Mouse (Mus musculus) thymus, postnatal 0 days (tissue): ENCODE results near the gene Notch1. TPM values are rescaled to one million over a fixed set of nuclear protein-coding genes. Genes with fewer than 3 reads are reported as not detected.

Experiments
- DNase-seq: peaks from one replicate; pipeline ENCODE4 v3.0.0-alpha.2; 2015; ENCODE audit warnings: low spot score
- polyA plus RNA-seq: library from polyadenylated mRNA; unstranded; fragments of >200 nt; fragmentation: Nextera tagmentation; extraction: Ambion mirVana; gene quantifications from 2 replicates; pipeline ENCODE4 v1.2.1, GENCODE M21; 2015

The Notch1 gene
- polyA plus RNA-seq = 44.3 and 54.9 TPM in 2 replicates

GRCm38 (mm10) chr2:26516275-26516674, at the start of gene Notch1:
Gene Notch1 (minus strand): TSS chr2:26516663.
- DNase-seq = no peak

GRCm38 (mm10) chr2:26566221-26566620, 49.8 kb upstream of the Notch1 start:
- DNase-seq = peak; percentile 85

GRCm38 (mm10) chr2:26561351-26562016, 45.0 kb upstream of the Notch1 start:
- DNase-seq = peak; percentile 66

- no peak for DNase-seq
These were observed 44.0 kb upstream of the Notch1 start for GRCm38 (mm10) chr2:26560506-26560905.

- peak; percentile 41 for DNase-seq
These were observed 40.1 kb upstream of the Notch1 start for GRCm38 (mm10) chr2:26556535-26556993.

- no peak for DNase-seq
These were observed 38.6 kb upstream of the Notch1 start for GRCm38 (mm10) chr2:26555076-26555475.

- no peak for DNase-seq
These were observed 37.4 kb upstream of the Notch1 start for GRCm38 (mm10) chr2:26553904-26554303.

GRCm38 (mm10) chr2:26552066-26552465, 35.6 kb upstream of the Notch1 start:
- peak; percentile 70 for DNase-seq

- peak; percentile 69 for DNase-seq
These were observed 35.0 kb upstream of the Notch1 start for GRCm38 (mm10) chr2:26551446-26551845.

GRCm38 (mm10) chr2:26550777-26551176, 34.3 kb upstream of the Notch1 start:
- DNase-seq = no peak

GRCm38 (mm10) chr2:26550205-26550604, 33.7 kb upstream of the Notch1 start:
- DNase-seq = peak; percentile 61

GRCm38 (mm10) chr2:26549801-26550200, 33.3 kb upstream of the Notch1 start:
- no peak for DNase-seq

GRCm38 (mm10) chr2:26547481-26547880, 31.0 kb upstream of the Notch1 start:
- no peak for DNase-seq

- DNase-seq = no peak
These were observed 27.8 kb upstream of the Notch1 start for GRCm38 (mm10) chr2:26544265-26544664.

GRCm38 (mm10) chr2:26543768-26544167, 27.3 kb upstream of the Notch1 start:
- DNase-seq = no peak

- DNase-seq = no peak
These were observed 26.7 kb upstream of the Notch1 start for GRCm38 (mm10) chr2:26543155-26543554.

GRCm38 (mm10) chr2:26541258-26541910, 24.9 kb upstream of the Notch1 start:
- no peak for DNase-seq

- DNase-seq = no peak
These were observed 24.3 kb upstream of the Notch1 start for GRCm38 (mm10) chr2:26540721-26541120.

- DNase-seq = no peak
These were observed 23.1 kb upstream of the Notch1 start for GRCm38 (mm10) chr2:26539516-26539915.

GRCm38 (mm10) chr2:26535517-26536045, 19.1 kb upstream of the Notch1 start:
- no peak for DNase-seq

- DNase-seq = no peak
These were observed 18.2 kb upstream of the Notch1 start for GRCm38 (mm10) chr2:26534616-26535015.

GRCm38 (mm10) chr2:26534161-26534560, 17.7 kb upstream of the Notch1 start:
- no peak for DNase-seq

- no peak for DNase-seq
These were observed 16.8 kb upstream of the Notch1 start for GRCm38 (mm10) chr2:26533249-26533648.
